Mouse (Mus musculus) myocyte (in vitro differentiated cells): ENCODE measurements around the gene 9230112D13Rik.

Source experiments
- CEBPB ChIP-seq: IDR thresholded peaks from 2 replicates; pipeline ENCODE4 v1.6.1; 2011; ENCODE audit warnings: mild to moderate bottlenecking, moderate library complexity; ENCODE audit not compliant: poor library complexity, insufficient read depth, severe bottlenecking
- E2F4 ChIP-seq: IDR thresholded peaks from one replicate; pipeline ENCODE4 v1.6.1; 2011; ENCODE audit warnings: mild to moderate bottlenecking, control low read depth, moderate library complexity; ENCODE audit not compliant: insufficient read depth
- MAX ChIP-seq: IDR thresholded peaks from one replicate; pipeline ENCODE4 v1.6.1; 2011; ENCODE audit warnings: low read depth, mild to moderate bottlenecking, control low read depth
- MYOG ChIP-seq, 3 experiments: IDR thresholded peaks; one replicate each; pipeline ENCODE4 v1.6.1; 2011; ENCODE audit warnings: control low read depth in 2 of 3, low read depth in 2 of 3, mild to moderate bottlenecking in 2 of 3; ENCODE audit not compliant: insufficient read length in 2 of 3, control insufficient read depth in 1 of 3, insufficient read depth in 1 of 3
- POLR2A ChIP-seq: IDR thresholded peaks from one replicate; pipeline ENCODE4 v1.6.1; 2011; ENCODE audit warnings: low read depth, mild to moderate bottlenecking, control low read depth, moderate library complexity; ENCODE audit not compliant: insufficient read length
- SRF ChIP-seq: IDR thresholded peaks from one replicate; pipeline ENCODE4 v1.6.1; 2011; ENCODE audit warnings: low read depth; ENCODE audit not compliant: control insufficient read depth, insufficient read length
- TCF12 ChIP-seq: IDR thresholded peaks from one replicate; pipeline ENCODE4 v1.6.1; 2011; ENCODE audit warnings: mild to moderate bottlenecking, control low read depth; ENCODE audit not compliant: poor library complexity, insufficient read depth, severe bottlenecking
- TCF3 ChIP-seq: IDR thresholded peaks from one replicate; pipeline ENCODE4 v1.6.1; 2011; ENCODE audit warnings: low read depth, control low read depth; ENCODE audit not compliant: insufficient read length
- USF1 ChIP-seq: IDR thresholded peaks from one replicate; pipeline ENCODE4 v1.6.1; 2011; ENCODE audit warnings: low read depth, mild to moderate bottlenecking, control low read depth, moderate library complexity

DNA sequence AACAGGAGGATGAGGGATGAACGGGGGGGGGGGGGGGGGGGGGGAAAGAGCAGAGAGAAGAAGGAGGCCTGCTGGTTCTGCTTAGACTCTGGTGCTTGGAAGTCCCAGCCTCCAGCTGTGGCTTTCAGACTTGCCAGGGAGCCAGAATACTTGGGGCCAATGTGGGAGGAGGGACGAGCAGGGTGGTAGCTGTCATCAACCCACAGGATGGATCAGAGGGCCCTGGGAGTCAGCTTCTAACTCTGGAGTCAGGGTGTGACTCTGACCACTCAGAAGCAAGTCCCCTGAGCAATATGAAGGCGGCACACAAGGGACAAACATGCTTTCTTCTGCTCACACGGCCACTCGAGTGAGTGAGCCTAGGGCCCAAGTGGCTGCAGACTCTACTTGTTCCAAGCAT lies 42.0 kb upstream of the 9230112D13Rik start:
- TF ChIP-seq CEBPB (no peak), E2F4 (no peak), TCF12 (no peak), POLR2A (no peak), MYOG (IDR thresholded peaks at IDR 0.05; ENCODE audit: control insufficient read depth in 1 of 3, insufficient read depth in 1 of 3, insufficient read length in 2 of 3, low read depth in 2 of 3) (no peak), TCF3 (no peak), MAX (no peak), SRF (no peak), USF1 (no peak)
